In genomic region chr10:126971363-126972050, GRCm38 (mm10) we compare ENCODE assay signal across 9 mouse cellular contexts. TPM values are rescaled to one million over a fixed set of nuclear protein-coding genes. Genes with fewer than 3 reads are reported as not detected.
DNase-seq lines count a peak whose midpoint lies in the region; ATAC-seq lines count a peak whose summit lies in the region.
"Had no signal": no experiment of that assay in that cellular context is flagged by ENCODE, and none has a peak within 500 bp of the region (broad histone marks: within the 10 kb centered on the region; RNA-seq: fewer than 3 reads in every experiment).

No protein-coding gene starts in this region.

- H3K36me3 ChIP-seq in kidney, embryonic 15.5 days, result no peaks in the 10 kb centered on the region
- H3K36me3 ChIP-seq in embryonic facial prominence, embryonic 12.5 days, result no peaks in the 10 kb centered on the region
- no peaks in the 10 kb centered on the region for H3K36me3 ChIP-seq in hindbrain, embryonic 13.5 days
- H3K36me3 ChIP-seq in midbrain, embryonic 13.5 days, result no peaks in the 10 kb centered on the region

- WGBS in kidney, embryonic 15.5 days, result 9% methylated on average over 12 of the region's 12 CpGs
- 5% methylated on average over 12 of the region's 12 CpGs for WGBS in embryonic facial prominence, embryonic 12.5 days
- WGBS in hindbrain, embryonic 13.5 days, result 8% methylated on average over 12 of the region's 12 CpGs
- WGBS in midbrain, embryonic 13.5 days, result 9% methylated on average over 12 of the region's 12 CpGs

- H3K9ac ChIP-seq in kidney, embryonic 15.5 days, result 0 out of 2 replicates have a peak overlapping the region, but pooled peaks have one; percentile 23
- H3K9ac ChIP-seq in embryonic facial prominence, embryonic 12.5 days, result no peak overlapping the region
- H3K9ac ChIP-seq in hindbrain, embryonic 13.5 days, result 0 out of 2 replicates have a peak overlapping the region, but pooled peaks have one; percentile 55
- H3K9ac ChIP-seq in midbrain, embryonic 13.5 days (replicated peaks), result no peak overlapping the region

- H3K4me3 ChIP-seq in kidney, embryonic 15.5 days (replicated peaks), result no peak overlapping the region
- H3K4me3 ChIP-seq in embryonic facial prominence, embryonic 12.5 days, result no peak overlapping the region
- no peak overlapping the region for H3K4me3 ChIP-seq in hindbrain, embryonic 13.5 days
- H3K4me3 ChIP-seq in midbrain, embryonic 13.5 days (replicated peaks), result peak overlapping the region; percentile 8; the same call in 1 of the 2 replicates

- no peaks in the 10 kb centered on the region for H3K27me3 ChIP-seq in kidney, embryonic 15.5 days
- H3K27me3 ChIP-seq in embryonic facial prominence, embryonic 12.5 days, result no peaks in the 10 kb centered on the region
- peaks cover 86% of the 10 kb centered on the region for H3K27me3 ChIP-seq in hindbrain, embryonic 13.5 days
- H3K27me3 ChIP-seq in midbrain, embryonic 13.5 days, result peaks cover 14% of the 10 kb centered on the region; the same call in 1 of the 2 replicates
- H3K27me3 ChIP-seq: Patski had no signal

- H3K27ac ChIP-seq in kidney, embryonic 15.5 days, result peak overlapping the region; percentile 93
- H3K27ac ChIP-seq in embryonic facial prominence, embryonic 12.5 days, result peak overlapping the region; percentile 78
- no peak overlapping the region for H3K27ac ChIP-seq in hindbrain, embryonic 13.5 days
- no peak overlapping the region for H3K27ac ChIP-seq in midbrain, embryonic 13.5 days

- peak overlapping the region; percentile 49 for H3K4me2 ChIP-seq in kidney, embryonic 15.5 days
- H3K4me2 ChIP-seq in embryonic facial prominence, embryonic 12.5 days (replicated peaks), result peak overlapping the region; percentile 39
- peak overlapping the region; percentile 38 for H3K4me2 ChIP-seq in hindbrain, embryonic 13.5 days
- peak overlapping the region; percentile 36 for H3K4me2 ChIP-seq in midbrain, embryonic 13.5 days (replicated peaks)

- DNase-seq in kidney, postnatal 36 days, result no peak
- no peak for DNase-seq in urinary bladder, postnatal 14 days (ENCODE audit: low spot score)
- DNase-seq in left cerebral cortex, postnatal 36 days (ENCODE audit: low spot score in 2 of 2), result no peak
- no peak for DNase-seq in adrenal gland, postnatal 4 days (ENCODE audit: low spot score in 2 of 2)

- peak; percentile 42; the same call in 1 of the 2 replicates for ATAC-seq in kidney, embryonic 15.5 days (replicated peaks; ENCODE audit: low FRiP score)
- ATAC-seq in embryonic facial prominence, embryonic 12.5 days (ENCODE audit: insufficient number of reproducible peaks, insufficient read depth, low FRiP score, low TSS enrichment), result peak; percentile 6; the same call in 1 of the 2 replicates
- no peak for ATAC-seq in hindbrain, embryonic 13.5 days (ENCODE audit: low FRiP score)
- peak; percentile 22 for ATAC-seq in midbrain, embryonic 13.5 days
- ATAC-seq: Patski had no signal

- no peaks in the 10 kb centered on the region for H3K9me3 ChIP-seq in kidney, embryonic 15.5 days (replicated peaks)
- no peaks in the 10 kb centered on the region for H3K9me3 ChIP-seq in embryonic facial prominence, embryonic 12.5 days
- H3K9me3 ChIP-seq in hindbrain, embryonic 13.5 days, result no peaks in the 10 kb centered on the region
- H3K9me3 ChIP-seq in midbrain, embryonic 13.5 days, result no peaks in the 10 kb centered on the region

- H3K4me1 ChIP-seq in kidney, embryonic 15.5 days, result peaks cover 44% of the 10 kb centered on the region
- H3K4me1 ChIP-seq in embryonic facial prominence, embryonic 12.5 days, result peaks cover 21% of the 10 kb centered on the region
- H3K4me1 ChIP-seq in hindbrain, embryonic 13.5 days (replicated peaks), result peaks cover 15% of the 10 kb centered on the region
- peaks cover 17% of the 10 kb centered on the region for H3K4me1 ChIP-seq in midbrain, embryonic 13.5 days (replicated peaks)

- intact Hi-C loops in left cerebral cortex, postnatal 36 days (cut with DNase I), result no loop called here

RNA-seq across cellular contexts. Expression of gene Ctdsp2, which starts 7.0 kb away (rescaled TPM):
- polyA plus RNA-seq in kidney, embryonic 15.5 days (2015; fragmentation: Nextera tagmentation; extraction: Ambion mirVana), result 67.5 and 73.2 TPM in 2 replicates
- polyA plus RNA-seq in embryonic facial prominence, embryonic 12.5 days (2016; fragmentation: Nextera tagmentation; extraction: Ambion mirVana), result 85.1 and 91.0 TPM in 2 replicates
- polyA plus RNA-seq in hindbrain, embryonic 13.5 days (2015; fragmentation: Nextera tagmentation; extraction: Ambion mirVana), result 18.9 and 19.8 TPM in 2 replicates
- polyA plus RNA-seq in midbrain, embryonic 13.5 days (2015; fragmentation: Nextera tagmentation; extraction: Ambion mirVana), result 18.7 and 23.6 TPM in 2 replicates
- 10 to 100 TPM; 72.0 to 74.1 TPM for total RNA-seq in left cerebral cortex, postnatal 36 days (2021)
- total RNA-seq in adrenal gland, postnatal 4 days (2021), result 100 to 1,000 TPM; 244 to 246 TPM

RNA-seq across cellular contexts. Expression of gene Avil, which starts 29.0 kb away (rescaled TPM):
- polyA plus RNA-seq in kidney, embryonic 15.5 days (2015; fragmentation: Nextera tagmentation; extraction: Ambion mirVana), result 0.10 and 0.36 TPM in 2 replicates
- polyA plus RNA-seq in embryonic facial prominence, embryonic 12.5 days (2016; fragmentation: Nextera tagmentation; extraction: Ambion mirVana), result 3.3 and 3.9 TPM in 2 replicates
- polyA plus RNA-seq in hindbrain, embryonic 13.5 days (2015; fragmentation: Nextera tagmentation; extraction: Ambion mirVana), result 5.5 and 5.9 TPM in 2 replicates
- 2.2 and 2.8 TPM in 2 replicates for polyA plus RNA-seq in midbrain, embryonic 13.5 days (2015; fragmentation: Nextera tagmentation; extraction: Ambion mirVana)
- under 1 TPM; 0.16 to 0.20 TPM for total RNA-seq in left cerebral cortex, postnatal 36 days (2021)
- under 1 TPM; 0.67 to 0.90 TPM for total RNA-seq in adrenal gland, postnatal 4 days (2021)

RNA-seq across cellular contexts. Expression of gene Tsfm, which starts 59.1 kb away (rescaled TPM):
- polyA plus RNA-seq in kidney, embryonic 15.5 days (2015; fragmentation: Nextera tagmentation; extraction: Ambion mirVana), result 96.4 and 99.7 TPM in 2 replicates
- 76.5 and 84.1 TPM in 2 replicates for polyA plus RNA-seq in embryonic facial prominence, embryonic 12.5 days (2016; fragmentation: Nextera tagmentation; extraction: Ambion mirVana)
- polyA plus RNA-seq in hindbrain, embryonic 13.5 days (2015; fragmentation: Nextera tagmentation; extraction: Ambion mirVana), result 63.4 and 65.5 TPM in 2 replicates
- polyA plus RNA-seq in midbrain, embryonic 13.5 days (2015; fragmentation: Nextera tagmentation; extraction: Ambion mirVana), result 63.5 and 63.9 TPM in 2 replicates
- total RNA-seq in left cerebral cortex, postnatal 36 days (2021), result 10 to 100 TPM; 21.7 to 28.8 TPM
- 10 to 100 TPM; 67.0 to 70.6 TPM for total RNA-seq in adrenal gland, postnatal 4 days (2021)

Comparison
In these comparisons a context has a peak if more than half of its experiments do, and no peak if none do; other contexts are left out.
1. H3K27ac ChIP-seq: peak in kidney, embryonic 15.5 days (single experiment) and embryonic facial prominence, embryonic 12.5 days (single experiment); none in hindbrain, embryonic 13.5 days (single experiment) and midbrain, embryonic 13.5 days (single experiment).
2. H3K9ac ChIP-seq: peak in kidney, embryonic 15.5 days (single experiment) and hindbrain, embryonic 13.5 days (single experiment); none in embryonic facial prominence, embryonic 12.5 days (single experiment) and midbrain, embryonic 13.5 days (single experiment).
3. Peak in every context shown above with its lines, with median percentiles within 50 percentile points of each other: H3K4me2 ChIP-seq.